Mouse (Mus musculus) liver, embryonic 14.5 days (tissue): ENCODE data around the gene Unc50. TPM values are rescaled to one million over a fixed set of nuclear protein-coding genes. Genes with fewer than 3 reads are reported as not detected.

ENCODE experiments used
- ATAC-seq: fragments of 200-750 bp; cut with Nextera tagmentation; 2 replicates; pipeline ENCODE4 v1.8.0; 2017; ENCODE audit warnings: moderate number of reproducible peaks, mild to moderate bottlenecking, moderate library complexity; ENCODE audit not compliant: insufficient read depth
- DNase-seq, 3 experiments: peaks; one replicate each; pipeline ENCODE4 v3.0.0-alpha.2; 2012 to 2013; ENCODE audit warnings: low read depth in 3 of 3, low spot score in 3 of 3
- H3K27ac ChIP-seq: fragments of 300-500 bp; sonication (generic); 2 replicates; pipeline ENCODE4 v1.5.1; 2014; ENCODE audit warnings: moderate library complexity, mild to moderate bottlenecking, control low read depth, inconsistent platforms
- H3K27me3 ChIP-seq: fragments of 300-500 bp; sonication (generic); 2 replicates; pipeline ENCODE4 v1.6.1; 2014; ENCODE audit warnings: mild to moderate bottlenecking, low read length, moderate library complexity; ENCODE audit not compliant: control insufficient read depth, insufficient read depth
- H3K36me3 ChIP-seq: fragments of 300-500 bp; sonication (generic); replicated peaks from 2 replicates; pipeline ENCODE4 v1.6.1; 2014; ENCODE audit warnings: low read depth; ENCODE audit not compliant: control insufficient read depth, insufficient read depth
- H3K4me1 ChIP-seq, 2 experiments: fragments of 200-500 bp in 1 of 2; fragments of 300-500 bp in 1 of 2; sonication (generic) in 1 of 2; replicated peaks; 2 replicates each; pipeline ENCODE4 v1.6.1; 2012 to 2014; ENCODE audit warnings: antibody characterized with exemption in 1 of 2, inconsistent platforms in 1 of 2, low read length in 1 of 2; ENCODE audit not compliant: control insufficient read depth in 2 of 2, insufficient read depth in 2 of 2
- H3K4me2 ChIP-seq: fragments of 300-500 bp; sonication (generic); 2 replicates; pipeline ENCODE4 v1.6.1; 2014; ENCODE audit warnings: low read depth, mild to moderate bottlenecking, control low read depth, moderate library complexity
- H3K4me3 ChIP-seq, 2 experiments: fragments of 200-500 bp in 1 of 2; fragments of 300-500 bp in 1 of 2; sonication (generic) in 1 of 2; 2 replicates each; pipeline ENCODE4 v1.5.1; 2012 to 2014; ENCODE audit warnings: low read depth in 2 of 2, low read length in 2 of 2, mild to moderate bottlenecking in 2 of 2, control low read depth in 1 of 2, inconsistent platforms in 1 of 2, moderate library complexity in 1 of 2; ENCODE audit not compliant: insufficient read depth in 1 of 2
- H3K9ac ChIP-seq: fragments of 300-500 bp; sonication (generic); replicated peaks from 2 replicates; pipeline ENCODE4 v1.6.1; 2014; ENCODE audit warnings: mild to moderate bottlenecking, control low read depth, moderate library complexity
- H3K9me3 ChIP-seq: fragments of 300-500 bp; sonication (generic); 2 replicates; pipeline ENCODE4 v1.6.1; 2016; ENCODE audit warnings: low read length, mixed read lengths; ENCODE audit not compliant: control insufficient read depth
- CTCF ChIP-seq: IDR thresholded peaks from 2 replicates; pipeline ENCODE4 v1.5.1; 2016; ENCODE audit warnings: antibody characterized with exemption, low read depth, control low read depth
- EP300 ChIP-seq: IDR thresholded peaks from 2 replicates; pipeline ENCODE4 v1.6.1; 2016; ENCODE audit warnings: antibody characterized with exemption, low read depth
- WGBS: fragments of 180-500 bp; shearing (Covaris S2); extraction: QIAGEN DNeasy Blood & Tissue Kit; methylation state at CpG from one replicate; pipeline ENCODE4 v1.1.7; 2014; ENCODE audit not compliant: insufficient replicate concordance; 5-methylcytosine and 5-hydroxymethylcytosine counted together
- polyA plus RNA-seq, 2 experiments: library from polyadenylated mRNA; depleted of rRNA in 1 of 2; stranded (reverse) in 1 of 2; unstranded in 1 of 2; fragments of >200 nt; fragmentation: Nextera tagmentation in 1 of 2; extraction: Ambion mirVana in 1 of 2; gene quantifications; 2 replicates each; pipeline versions ENCODE4 v1.2.1 to v1.2.3; 2012 to 2014

Gene Unc50
- polyA plus RNA-seq, 2 experiments: 42.1 to 82.9 TPM

GRCm38 (mm10) chr1:37442848-37443835 is 13.2 kb downstream of the Unc50 start:
- TF ChIP-seq CTCF (no peak), EP300 (no peak)
- Histone ChIP-seq H3K27me3 (no peaks in the 10 kb centered on the region), H3K9me3 (no peaks in the 10 kb centered on the region), H3K4me1 (peaks cover 2 to 19% of the 10 kb centered on the region in 2 experiments; a peak in 2 of 4 replicates), H3K4me3 (no peak overlapping the region), H3K27ac (peak overlapping the region; percentile 30; the same call in 1 of the 2 replicates), H3K36me3 (peaks cover 13% of the 10 kb centered on the region), H3K9ac (no peak overlapping the region), H3K4me2 (peak overlapping the region; percentile 19; the same call in 1 of the 2 replicates)
- WGBS: 61% methylated on average over 16 of the region's 16 CpGs
- ATAC-seq: peak; percentile 70; the same call in 1 of the 2 replicates
- peak in 2 of 3 experiments; percentile 25 to 35 for DNase-seq

GRCm38 (mm10) chr1:37448361-37449095 is 18.6 kb downstream of the Unc50 start:
- Histone ChIP-seq H3K36me3 (no peaks in the 10 kb centered on the region), H3K9ac (no peak overlapping the region), H3K27me3 (no peaks in the 10 kb centered on the region), H3K9me3 (no peaks in the 10 kb centered on the region), H3K4me2 (no peak overlapping the region), H3K4me1 (peaks cover 0 to 3% of the 10 kb centered on the region in 2 experiments; a peak in 1 of 4 replicates), H3K4me3 (no peak overlapping the region), H3K27ac (no peak overlapping the region)
- no peak for ATAC-seq
- TF ChIP-seq EP300: no peak
- TF ChIP-seq CTCF: peak; percentile 66
- 62% methylated on average over 10 of the region's 10 CpGs for WGBS
- DNase-seq: no peak

- H3K27me3 ChIP-seq: no peaks in the 10 kb centered on the region
- 76% methylated on average over 8 of the region's 8 CpGs for WGBS
- H3K36me3 ChIP-seq: no peaks in the 10 kb centered on the region
- ATAC-seq (no peak), DNase-seq (no peak)
- no peaks in the 10 kb centered on the region for H3K4me1 ChIP-seq
- H3K4me3 ChIP-seq: no peak overlapping the region
- H3K27ac ChIP-seq: no peak overlapping the region
- H3K4me2 ChIP-seq: no peak overlapping the region
- TF ChIP-seq CTCF: no peak
- no peak for TF ChIP-seq EP300
- no peaks in the 10 kb centered on the region for H3K9me3 ChIP-seq
- no peak overlapping the region for H3K9ac ChIP-seq
These were observed 21.3 kb downstream of the Unc50 start for GRCm38 (mm10) chr1:37451270-37451669.

GRCm38 (mm10) chr1:37457546-37457945 is 27.6 kb downstream of the Unc50 start:
- Histone ChIP-seq H3K36me3 (no peaks in the 10 kb centered on the region), H3K4me3 (no peak overlapping the region), H3K4me1 (no peaks in the 10 kb centered on the region), H3K9me3 (no peaks in the 10 kb centered on the region), H3K4me2 (no peak overlapping the region), H3K27me3 (no peaks in the 10 kb centered on the region), H3K27ac (no peak overlapping the region), H3K9ac (no peak overlapping the region)
- TF ChIP-seq CTCF (no peak), EP300 (no peak)
- DNase-seq: no peak
- ATAC-seq: no peak
- 62% methylated on average over 7 of the region's 7 CpGs for WGBS
